Mouse (Mus musculus): ENCODE data around the gene Ddr1. TPM values are rescaled to one million over a fixed set of nuclear protein-coding genes. Genes with fewer than 3 reads are reported as not detected.

The Ddr1 gene
- total RNA-seq, 2 experiments from 2014 or later, result not detected

GRCm38 (mm10) chr17:35697759-35698500 is 6.5 kb downstream of the Ddr1 start:
- ATAC-seq (replicated peaks; ENCODE audit: low FRiP score, poor library complexity, severe bottlenecking), result no peak

- ATAC-seq (replicated peaks; ENCODE audit: low FRiP score, poor library complexity, severe bottlenecking), result no peak
Measured at GRCm38 (mm10) chr17:35697429-35697758, 7.0 kb downstream of the Ddr1 start.

- no peak for ATAC-seq (replicated peaks; ENCODE audit: low FRiP score, poor library complexity, severe bottlenecking)
Measured at GRCm38 (mm10) chr17:35696691-35697090, 7.7 kb downstream of the Ddr1 start.

GRCm38 (mm10) chr17:35695289-35695688 is 9.1 kb downstream of the Ddr1 start:
- no peak for ATAC-seq (replicated peaks; ENCODE audit: low FRiP score, poor library complexity, severe bottlenecking)

GRCm38 (mm10) chr17:35693906-35694305 is 10.5 kb downstream of the Ddr1 start:
- ATAC-seq (replicated peaks; ENCODE audit: low FRiP score, poor library complexity, severe bottlenecking), result no peak

- ATAC-seq (replicated peaks; ENCODE audit: low FRiP score, poor library complexity, severe bottlenecking), result no peak
Measured at GRCm38 (mm10) chr17:35692368-35692767, 12.1 kb downstream of the Ddr1 start.

GRCm38 (mm10) chr17:35691811-35692210 is 12.6 kb downstream of the Ddr1 start:
- no peak for ATAC-seq (replicated peaks; ENCODE audit: low FRiP score, poor library complexity, severe bottlenecking)

GRCm38 (mm10) chr17:35689936-35690645 is 14.3 kb downstream of the Ddr1 start:
- ATAC-seq (replicated peaks; ENCODE audit: low FRiP score, poor library complexity, severe bottlenecking), result no peak

- ATAC-seq (replicated peaks; ENCODE audit: low FRiP score, poor library complexity, severe bottlenecking), result no peak
Measured at GRCm38 (mm10) chr17:35688347-35689175, 15.9 kb downstream of the Ddr1 start.

GRCm38 (mm10) chr17:35685061-35685460 is 19.4 kb downstream of the Ddr1 start:
- ATAC-seq (replicated peaks; ENCODE audit: low FRiP score, poor library complexity, severe bottlenecking), result no peak

- no peak for ATAC-seq (replicated peaks; ENCODE audit: low FRiP score, poor library complexity, severe bottlenecking)
Measured at GRCm38 (mm10) chr17:35681986-35682385, 22.4 kb downstream of the Ddr1 start.

- no peak for ATAC-seq (replicated peaks; ENCODE audit: low FRiP score, poor library complexity, severe bottlenecking)
Measured at GRCm38 (mm10) chr17:35680591-35680990, 23.8 kb downstream of the Ddr1 start.

GRCm38 (mm10) chr17:35673416-35674035 is 30.9 kb downstream of the Ddr1 start, which contains the start of gene Gtf2h4:
TSS of gene Gtf2h4 (minus strand) at chr17:35673739.
- ATAC-seq (replicated peaks; ENCODE audit: low FRiP score, poor library complexity, severe bottlenecking), result peak; percentile 95

- ATAC-seq (replicated peaks; ENCODE audit: low FRiP score, poor library complexity, severe bottlenecking), result no peak
Measured at GRCm38 (mm10) chr17:35672527-35672926, 31.9 kb downstream of the Ddr1 start.

GRCm38 (mm10) chr17:35671846-35672245 is 32.6 kb downstream of the Ddr1 start:
- no peak for ATAC-seq (replicated peaks; ENCODE audit: low FRiP score, poor library complexity, severe bottlenecking)

- ATAC-seq (replicated peaks; ENCODE audit: low FRiP score, poor library complexity, severe bottlenecking), result no peak
Measured at GRCm38 (mm10) chr17:35669731-35670130, 34.7 kb downstream of the Ddr1 start.

GRCm38 (mm10) chr17:35667334-35668065 is 36.9 kb downstream of the Ddr1 start, which contains the start of gene Vars2:
TSS of gene Vars2 (minus strand) at chr17:35667592.
- peak; percentile 91 for ATAC-seq (replicated peaks; ENCODE audit: low FRiP score, poor library complexity, severe bottlenecking)

- ATAC-seq (replicated peaks; ENCODE audit: low FRiP score, poor library complexity, severe bottlenecking), result no peak
Measured at GRCm38 (mm10) chr17:35666851-35667256, 37.6 kb downstream of the Ddr1 start.

GRCm38 (mm10) chr17:35665957-35666515 is 38.4 kb downstream of the Ddr1 start:
- ATAC-seq (replicated peaks; ENCODE audit: low FRiP score, poor library complexity, severe bottlenecking), result no peak
